Mouse (Mus musculus) kidney, adult 2 months (tissue): ENCODE results near the gene Blzf1. TPM values are rescaled to one million over a fixed set of nuclear protein-coding genes. Genes with fewer than 3 reads are reported as not detected.

Experiments
- DNase-seq: peaks from one replicate; pipeline ENCODE4 v3.0.0; 2021
- H3K27ac ChIP-seq: fragments of 200-500 bp; 2 replicates; pipeline ENCODE4 v1.5.1; 2012; ENCODE audit warnings: low read depth, low read length, control low read depth, inconsistent platforms; ENCODE audit not compliant: insufficient read depth
- H3K27me3 ChIP-seq: fragments of 200-500 bp; replicated peaks from 2 replicates; pipeline ENCODE4 v1.6.1; 2012; ENCODE audit warnings: mild to moderate bottlenecking, moderate library complexity, low read length, inconsistent platforms; ENCODE audit not compliant: control insufficient read depth, insufficient read depth
- H3K36me3 ChIP-seq: fragments of 200-500 bp; 2 replicates; pipeline ENCODE4 v1.6.1; 2012; ENCODE audit warnings: mild to moderate bottlenecking, moderate library complexity, low read length, inconsistent platforms; ENCODE audit not compliant: control insufficient read depth, insufficient read depth
- H3K4me1 ChIP-seq: fragments of 200-500 bp; 2 replicates; pipeline ENCODE4 v1.6.1; 2011; ENCODE audit warnings: low read length; ENCODE audit not compliant: control insufficient read depth, insufficient read depth
- H3K4me3 ChIP-seq: fragments of 200-500 bp; 2 replicates; pipeline ENCODE4 v1.5.1; 2011; ENCODE audit warnings: mild to moderate bottlenecking, low read depth, low read length, control low read depth; ENCODE audit not compliant: insufficient read depth
- CTCF ChIP-seq: fragments of 200-500 bp; conservative IDR thresholded peaks from 2 replicates; pipeline ENCODE4 v1.5.1; 2011; ENCODE audit warnings: low read depth, mild to moderate bottlenecking, control low read depth, low read length, moderate library complexity, mixed read lengths; ENCODE audit not compliant: insufficient read depth, insufficient read length
- POLR2A ChIP-seq: fragments of 200-500 bp; IDR thresholded peaks from one replicate; pipeline ENCODE4 v1.6.1; 2011; ENCODE audit warnings: low read depth, low read length, control low read depth
- WGBS: fragments of 180-500 bp; shearing (Covaris S2); methylation state at CpG from one replicate; pipeline ENCODE4 v1.1.7; 2018; 5-methylcytosine and 5-hydroxymethylcytosine counted together
- polyA plus RNA-seq: library from polyadenylated mRNA; depleted of rRNA; stranded (reverse); fragments of >200 nt; gene quantifications from 2 replicates; pipeline ENCODE4 v1.2.3, GENCODE M21; 2012

The Blzf1 gene
- polyA plus RNA-seq, 1 experiment, result 6.0 TPM

DNA sequence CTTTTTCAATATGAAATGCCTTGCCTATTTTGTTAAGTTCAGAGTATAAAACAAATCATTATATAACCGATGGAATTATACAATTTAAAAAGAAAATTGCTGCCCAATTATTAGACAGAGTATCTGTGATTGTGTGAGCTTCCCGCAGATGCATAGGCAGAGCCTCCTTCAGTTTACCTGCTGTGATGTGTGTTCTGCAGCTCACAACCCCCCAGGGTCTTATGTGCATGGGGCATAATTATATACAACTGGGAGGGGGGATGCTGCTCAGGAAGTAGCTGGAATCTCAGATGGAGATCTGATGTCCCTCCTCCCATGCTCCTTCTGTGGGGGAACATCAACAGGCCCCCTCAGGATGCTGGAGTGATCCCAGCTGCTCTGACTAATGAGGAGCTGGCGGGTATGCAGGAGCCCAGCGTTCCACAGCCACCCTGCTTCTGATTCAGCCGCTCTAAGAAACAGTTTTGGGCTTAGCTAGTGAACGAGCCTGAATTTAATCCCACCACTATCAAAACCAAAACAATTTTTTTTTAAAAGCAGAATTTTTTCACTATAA is 19.4 kb upstream of the Blzf1 start:
- no peak overlapping the region for H3K4me3 ChIP-seq
- no peaks in the 10 kb centered on the region for H3K36me3 ChIP-seq
- no peak for DNase-seq
- TF ChIP-seq CTCF (no peak), POLR2A (no peak)
- WGBS, result 71% methylated on average over 6 of the region's 6 CpGs
- H3K27me3 ChIP-seq, result no peaks in the 10 kb centered on the region
- no peak overlapping the region for H3K27ac ChIP-seq
- H3K4me1 ChIP-seq, result peaks cover 10% of the 10 kb centered on the region; the same call in 1 of the 2 replicates

DNA sequence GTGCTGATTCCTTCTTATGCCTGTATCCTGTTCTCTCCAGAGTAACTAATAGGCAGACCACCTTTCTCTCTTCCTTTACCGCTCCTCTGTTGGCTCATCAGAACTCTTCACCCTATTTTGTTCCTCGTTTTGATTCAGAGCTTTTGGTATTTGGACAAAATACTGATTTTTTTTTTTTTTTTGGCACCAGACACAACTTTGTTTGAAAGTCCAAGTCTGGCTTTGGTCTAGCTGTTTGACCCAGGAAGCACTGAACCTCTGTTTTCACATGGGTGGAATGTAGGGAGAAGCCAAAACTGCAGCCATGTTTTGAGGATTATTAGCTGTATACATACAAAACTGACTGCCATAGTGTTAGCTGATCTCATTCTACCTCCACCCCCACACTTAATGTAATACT is 17.6 kb upstream of the Blzf1 start:
- DNase-seq, result peak; percentile 58
- Histone ChIP-seq H3K36me3 (no peaks in the 10 kb centered on the region), H3K27ac (peak overlapping the region; percentile 30), H3K4me3 (no peak overlapping the region), H3K4me1 (peaks cover 18% of the 10 kb centered on the region; the same call in 1 of the 2 replicates), H3K27me3 (no peaks in the 10 kb centered on the region)
- TF ChIP-seq CTCF (no peak), POLR2A (no peak)
- WGBS, result 55% methylated on average over 2 of the region's 2 CpGs

DNA sequence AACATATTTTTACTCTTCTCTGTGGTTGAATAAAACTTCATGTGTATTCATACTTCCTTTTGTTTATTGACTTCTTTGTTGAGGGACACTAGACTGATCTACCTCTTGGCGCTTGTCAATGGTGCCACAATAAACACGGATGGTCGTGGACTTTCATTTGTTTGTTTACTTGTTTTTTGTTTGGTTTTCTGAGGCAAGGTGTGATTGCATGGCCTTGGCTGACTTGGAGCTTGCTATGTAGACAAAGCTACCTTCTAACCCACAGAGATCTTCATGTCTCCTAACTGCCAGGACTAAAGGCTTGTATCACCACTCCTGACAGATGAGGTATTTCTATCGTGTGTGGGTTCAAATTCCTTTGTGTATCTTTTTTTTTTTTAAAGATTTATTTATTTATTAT is 16.9 kb upstream of the Blzf1 start:
- WGBS, result 78% methylated on average over 4 of the region's 4 CpGs
- H3K4me3 ChIP-seq, result no peak overlapping the region
- no peak overlapping the region for H3K27ac ChIP-seq
- TF ChIP-seq CTCF (no peak), POLR2A (no peak)
- no peaks in the 10 kb centered on the region for H3K27me3 ChIP-seq
- H3K36me3 ChIP-seq, result no peaks in the 10 kb centered on the region
- peaks cover 19% of the 10 kb centered on the region; the same call in 1 of the 2 replicates for H3K4me1 ChIP-seq
- DNase-seq, result no peak

DNA sequence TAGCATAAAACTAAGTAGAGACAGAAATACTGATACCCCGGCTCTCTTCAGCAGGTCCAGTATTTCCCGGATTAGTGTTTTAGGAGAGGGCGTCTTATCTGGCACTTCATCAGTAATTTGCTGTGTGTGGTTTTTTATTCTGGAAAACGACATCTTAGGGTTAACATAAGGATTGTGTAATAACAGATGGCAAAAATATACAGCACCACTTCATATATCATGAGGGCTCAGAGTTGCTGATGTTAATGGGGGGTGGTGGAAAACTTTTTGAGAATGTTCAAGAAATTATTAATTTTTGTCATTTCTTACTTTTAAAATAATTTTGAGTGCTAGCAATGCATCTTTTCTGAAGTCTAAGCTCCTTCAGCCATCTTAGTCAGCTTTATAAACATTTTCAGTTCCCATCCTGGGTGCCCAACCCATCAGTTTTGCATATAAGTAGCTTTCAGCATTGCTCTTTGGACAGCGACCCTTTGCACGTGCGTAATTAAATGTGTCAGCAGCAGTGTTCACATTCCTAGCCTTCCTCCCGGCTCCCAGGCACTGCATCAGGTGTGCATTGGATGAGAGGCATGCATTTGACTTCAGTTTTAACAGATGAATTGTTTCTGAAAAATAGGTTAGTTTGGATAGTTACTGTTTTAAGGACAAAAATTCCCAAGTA is 15.8 kb upstream of the Blzf1 start:
- H3K36me3 ChIP-seq, result no peaks in the 10 kb centered on the region
- TF ChIP-seq POLR2A (no peak), CTCF (no peak)
- H3K4me1 ChIP-seq, result peaks cover 20% of the 10 kb centered on the region; the same call in 1 of the 2 replicates
- 60% methylated on average over 8 of the region's 8 CpGs for WGBS
- no peak overlapping the region for H3K27ac ChIP-seq
- no peak overlapping the region for H3K4me3 ChIP-seq
- peak; percentile 32 for DNase-seq
- no peaks in the 10 kb centered on the region for H3K27me3 ChIP-seq

DNA sequence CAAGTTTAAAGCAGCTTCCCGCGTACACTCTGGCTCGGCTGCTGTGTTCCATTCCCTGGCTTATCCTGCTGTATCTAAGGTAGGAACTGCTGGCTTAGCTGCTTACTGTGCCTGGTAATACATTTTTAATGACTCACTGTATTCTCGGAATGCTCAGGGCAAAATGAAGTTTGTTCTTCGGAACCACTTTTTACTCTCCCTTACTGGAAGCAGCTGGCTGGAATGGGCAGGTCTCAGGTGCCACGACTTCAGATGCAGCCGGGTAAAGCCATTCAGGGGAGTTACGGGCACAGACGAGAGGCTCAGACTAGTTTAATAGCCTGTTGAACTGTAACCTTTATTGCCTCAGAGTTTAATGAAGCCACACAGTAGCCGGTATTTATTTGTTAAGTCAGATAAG is 14.1 kb upstream of the Blzf1 start:
- Histone ChIP-seq H3K36me3 (no peaks in the 10 kb centered on the region), H3K27me3 (no peaks in the 10 kb centered on the region), H3K4me1 (peaks cover 19% of the 10 kb centered on the region; the same call in 1 of the 2 replicates), H3K4me3 (no peak overlapping the region), H3K27ac (peak overlapping the region; percentile 62)
- WGBS, result 39% methylated on average over 10 of the region's 10 CpGs
- TF ChIP-seq POLR2A (no peak), CTCF (no peak)
- peak; percentile 95 for DNase-seq

DNA sequence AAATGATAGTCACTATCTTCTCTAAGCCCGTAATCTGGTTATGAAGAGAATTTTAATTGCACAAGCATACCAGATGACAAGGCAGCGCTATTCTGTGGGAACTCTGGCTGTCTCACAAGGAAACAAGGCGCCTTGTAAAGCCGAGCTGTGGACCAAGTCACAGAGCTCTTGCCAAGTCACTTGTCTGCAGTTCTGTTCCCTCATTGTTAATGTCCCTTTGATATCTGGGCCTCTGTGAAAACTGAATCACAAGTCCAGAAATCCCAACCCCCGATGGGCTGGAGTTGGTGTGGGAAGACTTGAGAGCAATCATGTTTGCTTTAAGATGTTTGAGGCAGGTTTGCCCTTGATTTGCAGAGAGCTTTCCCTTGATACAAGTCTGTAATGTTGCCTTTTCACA is 13.4 kb upstream of the Blzf1 start:
- Histone ChIP-seq H3K36me3 (no peaks in the 10 kb centered on the region), H3K4me3 (no peak overlapping the region), H3K27ac (peak overlapping the region; percentile 62), H3K27me3 (no peaks in the 10 kb centered on the region), H3K4me1 (peaks cover 19% of the 10 kb centered on the region; the same call in 1 of the 2 replicates)
- peak; percentile 25 for DNase-seq
- no peak for TF ChIP-seq CTCF
- no peak for TF ChIP-seq POLR2A
- 66% methylated on average over 5 of the region's 5 CpGs for WGBS

DNA sequence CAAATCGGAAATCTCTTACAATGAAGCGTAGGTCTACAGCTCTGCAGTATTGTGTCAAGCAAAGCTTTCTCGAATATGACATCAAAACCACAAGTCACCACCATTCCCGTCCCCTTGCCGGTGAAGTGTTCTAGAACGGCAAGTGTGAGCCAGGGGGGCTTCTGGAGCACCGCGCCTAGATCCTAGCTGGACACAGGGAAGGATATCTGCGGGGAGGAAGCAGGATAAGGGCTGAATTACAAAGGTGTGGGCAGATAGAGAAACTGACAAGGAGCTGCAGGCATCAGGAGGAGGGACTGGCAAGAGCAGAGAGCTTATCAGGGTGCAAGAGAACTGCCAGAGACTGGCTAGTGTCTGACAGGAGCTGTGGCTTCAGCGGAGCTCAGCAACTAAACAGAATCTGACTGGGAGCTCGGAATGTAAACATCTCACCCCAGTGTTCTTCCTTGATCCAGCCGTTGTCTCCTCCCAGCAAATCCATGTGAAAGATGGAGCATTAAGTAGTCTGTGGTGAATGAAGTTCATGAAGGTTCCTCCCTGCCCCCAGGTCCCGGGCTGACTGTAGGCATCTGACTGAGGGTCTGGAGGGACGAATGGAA is 12.4 kb upstream of the Blzf1 start:
- Histone ChIP-seq H3K27me3 (no peaks in the 10 kb centered on the region), H3K4me1 (peaks cover 19% of the 10 kb centered on the region; the same call in 1 of the 2 replicates), H3K27ac (no peak overlapping the region), H3K4me3 (no peak overlapping the region), H3K36me3 (no peaks in the 10 kb centered on the region)
- WGBS, result 87% methylated on average over 14 of the region's 14 CpGs
- no peak for DNase-seq
- no peak for TF ChIP-seq CTCF
- TF ChIP-seq POLR2A, result no peak
